Mouse (Mus musculus) CH12F3 (cell line): ENCODE data around the gene Tnni3.

Experiments
- in situ Hi-C: fragments of 300-500 bp; cut with MboI; formaldehyde crosslinking; loops from 2 replicates; pipeline ENCODE4 v1.14.3; 2020; ENCODE audit warnings: low sequenced_read_pairs

The Tnni3 gene

GRCm38 (mm10) chr7:4521231-4522003 lies 2.6 kb downstream of the Tnni3 start:
- in situ Hi-C loops = no loop called here

GRCm38 (mm10) chr7:4518487-4518886 lies 5.5 kb downstream of the Tnni3 start:
- in situ Hi-C loops = no loop called here

GRCm38 (mm10) chr7:4516332-4517050 lies 7.5 kb downstream of the Tnni3 start, which contains the start of gene Tnnt1:
TSS of gene Tnnt1 (minus strand) at chr7:4516382.
- in situ Hi-C loops = no loop called here

GRCm38 (mm10) chr7:4515853-4516252 lies 8.2 kb downstream of the Tnni3 start:
- in situ Hi-C loops = no loop called here

GRCm38 (mm10) chr7:4513829-4514712 lies 10.0 kb downstream of the Tnni3 start:
- in situ Hi-C loops = no loop called here

GRCm38 (mm10) chr7:4513236-4513635 lies 10.8 kb downstream of the Tnni3 start:
- in situ Hi-C loops = no loop called here

GRCm38 (mm10) chr7:4511489-4512224 lies 12.4 kb downstream of the Tnni3 start:
- in situ Hi-C loops = no loop called here

- in situ Hi-C loops = no loop called here
Measured at GRCm38 (mm10) chr7:4509863-4510608, 14.0 kb downstream of the Tnni3 start.

GRCm38 (mm10) chr7:4508739-4509116 lies 15.3 kb downstream of the Tnni3 start:
- in situ Hi-C loops = no loop called here

- in situ Hi-C loops = no loop called here
Measured at GRCm38 (mm10) chr7:4508062-4508738, 15.8 kb downstream of the Tnni3 start.

- in situ Hi-C loops = no loop called here
Measured at GRCm38 (mm10) chr7:4507220-4507619, 16.8 kb downstream of the Tnni3 start.

- in situ Hi-C loops = no loop called here
Measured at GRCm38 (mm10) chr7:4504646-4505435, 19.2 kb downstream of the Tnni3 start.

GRCm38 (mm10) chr7:4503858-4504257 lies 20.2 kb downstream of the Tnni3 start:
- in situ Hi-C loops = no loop called here

- in situ Hi-C loops = no loop called here
Measured at GRCm38 (mm10) chr7:4503100-4503499, 20.9 kb downstream of the Tnni3 start.

- in situ Hi-C loops = no loop called here
Measured at GRCm38 (mm10) chr7:4502421-4503090, 21.5 kb downstream of the Tnni3 start.

- in situ Hi-C loops = no loop called here
Measured at GRCm38 (mm10) chr7:4501558-4502397, 22.3 kb downstream of the Tnni3 start, which contains the start of gene Ppp1r12c. TSS of gene Ppp1r12c (minus strand) at chr7:4501680.

- in situ Hi-C loops = no loop called here
Measured at GRCm38 (mm10) chr7:4500892-4501471, 23.0 kb downstream of the Tnni3 start.
